Mouse (Mus musculus): ENCODE measurements around the gene Nlrc3.
"Not testable (repeated sequence)": the region's sequence is repeated elsewhere in the genome, so short reads cannot be mapped to it uniquely, and the experiment has no call there.

The Nlrc3 gene

DNA sequence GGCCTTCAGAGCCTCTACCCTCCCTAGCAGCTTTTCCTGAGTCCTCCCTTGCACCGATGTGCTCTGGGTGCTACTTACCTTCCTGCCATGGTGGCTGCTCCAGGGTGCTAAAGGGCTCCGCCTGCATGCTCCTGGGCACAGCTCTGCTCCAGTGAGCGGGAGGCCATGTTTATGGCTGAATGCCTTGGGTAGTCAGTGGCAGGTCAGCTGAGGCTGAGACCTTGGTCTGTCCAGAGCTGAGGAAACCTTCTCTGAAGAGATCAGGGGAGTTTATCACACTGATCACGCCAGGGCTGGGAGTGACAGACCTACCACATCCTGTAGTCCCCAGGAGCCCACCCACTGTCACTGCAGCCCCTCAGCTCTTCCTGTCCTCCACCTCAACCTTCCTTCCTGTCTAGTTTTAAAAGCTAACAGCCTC lies at the start of gene Nlrc3:
Nlrc3 (minus strand) TSS at position 382 of the 421 bp plus-strand sequence.
- peak; percentile 11 for DNase-seq

DNA sequence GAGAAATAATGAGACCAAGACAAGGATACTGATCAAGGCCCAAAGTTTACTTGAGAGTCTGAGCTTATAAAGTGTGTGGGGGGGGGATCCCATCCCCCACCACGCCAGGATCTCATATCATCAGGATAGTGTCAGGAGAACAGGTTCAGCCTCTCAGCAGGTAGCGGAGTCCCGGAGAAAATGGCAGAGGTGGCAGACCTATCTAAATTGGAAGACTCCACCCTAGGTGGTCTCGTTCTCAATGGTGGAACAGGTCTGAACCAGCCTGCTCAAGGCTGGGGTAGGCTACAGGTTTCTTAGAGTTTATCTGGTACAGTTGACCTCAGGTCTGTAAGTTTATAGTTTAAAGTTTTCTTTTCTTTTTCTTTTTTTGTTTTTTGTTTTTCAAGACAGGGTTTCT lies 46.3 kb upstream of the Nlrc3 start:
- DNase-seq: no peak

DNA sequence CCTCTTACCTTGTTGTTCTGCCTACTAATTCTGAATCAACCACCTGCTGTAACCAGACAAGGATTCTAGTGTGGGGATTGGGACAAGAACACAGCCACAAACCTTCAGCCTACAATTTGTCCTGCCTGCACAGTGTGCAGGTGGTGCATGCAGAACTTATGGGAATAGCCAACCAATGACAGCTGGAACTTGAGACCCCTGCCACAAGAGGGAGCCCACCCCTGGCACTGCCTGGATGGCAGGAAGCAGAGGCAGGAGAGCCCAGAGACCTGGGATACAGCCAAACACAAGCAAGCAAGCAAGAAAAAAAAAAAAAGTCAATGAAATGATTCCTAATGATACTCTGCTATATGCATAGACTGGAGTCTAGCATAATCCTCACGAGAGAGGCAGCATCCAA lies 44.8 kb upstream of the Nlrc3 start:
- no peak for DNase-seq

DNA sequence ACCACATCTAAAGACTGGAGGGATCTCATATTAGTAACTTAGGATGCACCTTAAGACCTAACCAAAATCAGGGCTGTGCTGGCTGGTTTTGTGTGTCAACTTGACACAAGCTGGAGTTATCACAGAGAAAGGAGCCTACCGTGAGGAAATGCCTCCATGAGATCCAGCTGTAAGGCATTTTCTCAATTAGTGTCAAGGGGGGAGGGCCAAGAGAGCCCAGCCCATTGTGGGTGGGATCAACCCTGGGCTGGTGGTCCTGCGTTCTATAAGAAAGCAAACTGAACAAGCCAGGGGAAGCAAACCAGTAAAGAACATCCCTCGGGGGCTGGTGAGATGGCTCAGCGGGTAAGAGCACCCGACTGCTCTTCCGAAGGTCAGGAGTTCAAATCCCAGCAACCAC lies 41.0 kb upstream of the Nlrc3 start:
- not testable (repeated sequence) for DNase-seq

DNA sequence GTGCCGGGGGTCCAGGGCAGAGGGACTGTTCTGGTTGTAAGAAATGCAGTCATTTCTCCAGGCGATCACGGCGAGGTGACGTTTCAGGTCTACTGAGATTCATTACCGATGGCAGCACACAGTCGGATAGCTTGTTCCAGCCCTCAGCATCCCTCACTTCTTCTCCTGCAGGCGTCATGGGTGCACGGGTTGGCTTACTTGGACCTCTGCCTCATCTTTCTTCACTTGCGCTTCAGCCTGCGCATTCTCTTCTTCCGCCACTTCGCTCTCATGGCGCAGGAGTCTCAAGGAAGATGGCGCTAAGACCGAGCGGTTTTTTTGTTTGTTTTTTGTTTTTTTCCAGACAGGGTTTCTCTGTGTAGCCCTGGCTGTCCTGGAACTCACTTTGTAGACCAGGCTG lies 40.4 kb upstream of the Nlrc3 start:
- not testable (repeated sequence) for DNase-seq

DNA sequence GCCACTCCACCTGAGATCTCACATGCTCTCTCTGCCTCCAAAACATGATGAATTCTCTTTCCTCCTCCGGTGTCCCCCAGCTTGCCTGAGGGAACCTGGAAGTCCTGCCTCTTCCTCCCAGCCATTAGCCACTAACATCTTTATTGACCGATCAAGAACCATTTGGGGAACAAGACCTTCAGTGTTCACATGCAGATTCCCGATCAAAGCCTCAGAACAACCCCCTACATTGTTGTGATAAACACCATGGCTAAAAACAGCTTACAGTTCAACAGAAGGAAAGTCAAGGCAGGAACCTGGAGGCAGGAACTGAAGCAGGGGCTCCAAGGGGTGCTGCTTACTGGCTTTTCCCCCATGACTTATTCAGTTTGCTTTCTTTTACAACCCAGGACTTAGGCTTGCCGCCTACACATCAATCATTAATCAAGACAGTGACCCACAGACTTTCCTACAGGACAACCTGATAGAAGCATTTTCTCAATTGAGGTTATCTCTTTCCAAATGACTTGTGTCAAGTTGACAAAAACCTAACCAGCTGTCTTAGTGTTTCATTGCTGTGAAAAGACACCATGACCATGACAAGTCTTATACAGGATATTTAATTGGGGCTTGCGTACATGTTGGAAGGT lies 37.7 kb upstream of the Nlrc3 start:
- DNase-seq: no peak

DNA sequence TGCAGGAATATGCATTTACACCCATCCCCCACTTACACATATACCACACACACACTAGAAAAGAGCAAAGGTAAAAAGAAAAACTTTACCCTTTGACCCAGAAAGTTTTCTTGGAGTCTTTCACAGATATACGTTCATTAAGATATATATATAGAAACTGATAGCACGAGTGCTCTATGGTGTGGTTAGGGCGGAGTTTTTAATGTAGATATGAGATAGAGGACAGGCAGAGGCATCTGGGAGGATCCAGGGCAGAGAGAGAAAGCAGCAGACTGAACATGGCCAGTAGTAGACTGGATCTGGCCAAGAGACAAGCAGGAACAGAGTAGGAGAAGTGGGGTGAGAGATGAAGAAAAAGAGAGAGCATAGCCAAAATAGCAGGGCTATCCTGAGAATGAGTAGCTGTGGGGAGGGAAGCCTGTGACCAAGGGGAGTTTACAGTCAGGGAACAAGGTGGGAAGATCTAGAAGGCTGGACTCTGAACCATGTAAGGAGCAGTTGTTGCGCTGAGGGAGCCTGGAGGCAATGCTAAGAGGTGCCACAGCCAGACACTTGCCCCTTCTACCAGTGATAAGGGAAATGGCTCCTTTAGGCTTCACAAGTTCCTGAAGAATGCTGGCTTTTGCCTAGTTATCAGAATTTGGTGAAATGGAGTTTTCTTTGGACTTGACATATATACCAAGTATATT lies 36.6 kb upstream of the Nlrc3 start:
- DNase-seq: no peak

DNA sequence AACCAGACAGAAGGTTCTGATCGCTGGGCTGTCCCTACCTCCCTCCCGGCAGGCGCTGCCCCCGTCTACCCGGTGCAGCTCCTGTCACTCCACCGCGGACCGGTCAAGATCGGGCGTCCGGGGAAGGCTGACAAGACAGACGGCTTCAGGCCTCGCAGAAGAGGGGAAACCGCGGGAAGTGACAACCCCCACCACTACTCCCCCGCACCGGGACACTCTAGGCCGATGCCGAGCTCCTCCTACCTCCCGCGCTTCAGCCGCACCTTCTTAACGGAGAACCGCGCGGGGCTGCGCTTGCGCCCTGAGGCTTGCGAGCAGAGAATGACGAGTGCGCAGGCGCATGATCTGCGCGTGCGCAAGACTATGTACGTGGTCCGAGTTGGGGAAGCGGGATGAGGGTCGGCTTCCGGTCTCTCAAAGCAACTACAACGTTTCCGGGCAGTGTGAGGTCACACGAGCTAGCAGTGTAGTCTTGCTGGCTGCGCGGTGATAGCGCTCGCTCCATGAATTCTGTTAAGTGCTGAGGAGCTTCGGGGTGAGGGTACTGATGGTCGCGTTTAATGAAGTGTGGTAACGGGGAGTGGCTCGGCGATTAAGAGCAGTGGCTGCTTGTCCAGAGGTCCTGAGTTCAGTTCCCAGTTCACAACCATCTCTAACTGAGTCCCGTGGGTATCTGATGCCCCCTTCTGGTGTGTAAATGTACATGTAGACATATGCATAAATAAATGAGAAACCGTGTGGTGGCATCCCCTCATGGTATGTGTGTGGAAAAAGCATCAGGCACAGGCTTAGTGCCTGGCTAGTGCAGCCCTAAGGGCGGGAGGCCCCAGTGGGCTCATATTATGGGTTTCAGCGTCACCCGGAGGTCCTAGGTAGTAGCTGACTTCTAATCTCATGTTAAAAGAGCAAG lies 27.3 kb upstream of the Nlrc3 start, which contains the start of gene Slx4:
Slx4 (minus strand) TSS at position 282 of the 910 bp plus-strand sequence.
- DNase-seq: peak; percentile 94

DNA sequence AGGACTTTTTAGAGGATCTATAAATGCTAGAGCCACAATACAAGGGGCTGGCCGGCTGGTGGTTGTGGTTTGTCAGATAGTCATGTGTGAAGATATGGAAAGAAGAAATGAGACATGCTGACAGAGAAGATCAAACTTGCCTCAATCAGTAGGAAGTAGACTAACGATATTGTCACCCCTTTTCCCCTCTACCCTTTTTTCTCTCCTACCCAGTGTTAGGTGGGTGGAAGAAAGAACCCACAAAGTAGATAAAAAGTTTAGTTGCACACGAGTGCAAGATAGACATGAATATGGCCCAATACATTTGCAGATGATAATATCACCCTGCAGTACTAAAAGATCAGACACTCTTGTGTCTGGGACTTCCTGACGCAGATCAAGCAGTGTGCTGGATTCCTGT lies 12.0 kb upstream of the Nlrc3 start:
- DNase-seq: no peak

DNA sequence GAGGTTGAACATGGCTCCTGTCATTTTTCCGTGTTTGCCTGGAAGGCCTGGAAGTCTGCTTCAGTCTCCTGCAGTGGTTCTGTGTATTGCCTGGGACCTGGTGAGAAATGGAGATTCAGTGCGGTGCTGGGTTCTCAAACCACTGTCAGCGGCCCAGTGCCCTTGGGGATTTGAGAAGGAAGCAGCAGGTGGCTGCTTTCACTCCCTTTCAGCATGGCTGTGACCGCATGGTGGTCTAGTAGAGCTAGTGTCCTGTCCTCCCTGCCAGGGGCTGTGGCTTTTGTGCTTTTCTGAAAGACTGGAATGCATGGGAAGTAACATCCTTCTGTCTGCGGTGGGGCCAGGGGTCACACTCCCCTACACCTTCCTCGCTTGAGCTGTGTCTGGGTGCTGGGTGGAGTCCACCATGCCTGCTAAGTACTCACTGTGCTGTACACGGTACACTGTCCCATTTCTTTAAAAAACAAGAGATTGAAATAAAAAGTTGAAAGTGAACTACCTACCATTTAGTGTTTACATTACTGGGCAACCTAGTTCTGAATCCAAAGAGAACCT lies 6.8 kb upstream of the Nlrc3 start:
- no peak for DNase-seq

DNA sequence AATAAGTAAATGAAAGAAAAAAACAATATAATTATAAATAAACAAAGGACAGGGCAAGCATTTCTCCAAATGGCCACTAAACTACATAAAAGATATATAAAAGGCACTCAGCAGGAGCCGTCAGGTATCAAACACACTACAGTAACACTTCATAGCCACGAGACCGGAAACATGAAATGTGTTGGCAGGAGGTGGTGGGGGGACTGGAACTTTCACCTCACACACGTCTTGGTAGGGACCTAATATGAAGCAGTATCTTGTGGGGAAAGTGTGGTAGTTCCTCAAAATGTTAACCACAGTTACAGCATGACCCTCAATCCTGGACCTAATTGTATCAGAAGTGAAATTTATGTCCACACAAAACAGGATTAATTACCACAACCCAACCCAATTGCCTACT lies 5.7 kb upstream of the Nlrc3 start:
- no peak for DNase-seq

DNA sequence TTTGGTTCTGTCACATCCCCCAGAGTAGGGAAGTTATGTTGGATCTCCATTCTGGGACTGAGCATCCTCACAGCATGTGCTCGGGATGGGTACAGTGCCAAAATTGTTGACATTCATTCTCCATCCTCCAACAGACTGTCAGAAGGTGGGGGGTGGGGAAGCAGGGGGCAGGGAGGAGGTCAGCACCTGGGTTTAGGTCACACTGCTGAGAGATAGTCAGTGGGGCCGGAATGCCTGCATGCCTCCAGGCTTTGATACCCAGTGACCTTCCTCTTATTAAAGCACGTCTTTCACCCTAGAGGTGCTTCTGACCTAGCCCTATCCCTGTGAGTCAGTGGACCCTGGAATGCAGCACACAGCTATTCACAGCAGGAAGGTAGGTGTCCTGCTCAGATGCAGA lies 280 bp upstream of the Nlrc3 start:
- no peak for DNase-seq

DNA sequence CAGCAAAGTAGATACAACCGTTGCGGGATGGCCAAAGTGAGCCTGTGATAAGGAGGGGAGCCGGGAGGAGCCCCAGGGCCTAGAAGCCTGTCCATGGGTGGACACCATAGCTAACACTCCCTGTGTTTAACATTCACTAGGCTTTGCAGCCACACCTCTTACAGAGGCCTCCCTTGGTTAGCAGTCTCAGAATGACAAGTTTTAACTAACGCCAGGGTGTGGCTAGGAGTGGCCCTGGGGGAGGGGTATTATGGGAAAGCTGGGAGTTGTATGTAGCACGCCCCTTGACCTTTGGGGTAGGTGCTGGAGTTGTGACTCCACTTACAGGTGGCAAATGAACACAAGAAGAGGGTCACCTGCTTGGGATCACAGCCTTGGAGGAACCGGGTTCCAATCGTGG lies 774 bp downstream of the Nlrc3 start:
- DNase-seq: no peak

DNA sequence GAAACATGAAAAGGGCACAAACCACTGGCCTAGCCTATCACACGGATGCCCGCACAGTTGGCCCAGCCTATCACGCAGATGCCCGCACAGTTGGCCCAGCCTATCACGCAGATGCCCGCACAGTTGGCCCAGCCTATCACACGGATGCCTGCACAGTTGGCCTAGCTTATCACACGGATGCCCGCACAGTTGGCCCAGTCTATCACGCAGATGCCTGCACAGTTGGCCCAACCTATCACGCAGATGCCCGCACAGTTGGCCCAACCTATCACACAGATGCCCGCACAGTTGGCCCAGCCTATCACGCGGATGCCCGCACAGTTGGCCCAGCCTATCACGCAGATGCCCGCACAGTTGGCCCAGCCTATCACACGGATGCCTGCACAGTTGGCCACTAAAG lies 2.0 kb downstream of the Nlrc3 start:
- not testable (repeated sequence) for DNase-seq

DNA sequence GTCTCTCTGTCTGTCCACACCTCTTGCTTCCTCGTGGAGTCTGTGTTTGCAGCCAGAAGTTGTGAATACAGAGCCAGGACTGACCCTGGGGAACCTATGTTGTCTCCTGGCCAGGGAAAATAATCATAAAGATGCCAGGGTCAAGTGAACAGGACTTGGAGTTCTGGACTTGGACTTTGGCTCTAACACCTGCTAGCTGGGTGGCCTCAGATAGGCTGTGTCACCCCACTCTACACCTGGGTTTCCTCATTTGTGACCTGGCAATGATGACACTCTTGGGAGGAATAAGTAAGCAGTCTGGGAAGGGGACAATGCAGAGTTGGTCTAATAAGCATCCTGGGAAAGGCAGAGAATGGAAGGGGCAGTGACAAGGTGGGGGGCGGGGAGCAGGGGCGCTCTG lies 10.9 kb downstream of the Nlrc3 start:
- DNase-seq: no peak

DNA sequence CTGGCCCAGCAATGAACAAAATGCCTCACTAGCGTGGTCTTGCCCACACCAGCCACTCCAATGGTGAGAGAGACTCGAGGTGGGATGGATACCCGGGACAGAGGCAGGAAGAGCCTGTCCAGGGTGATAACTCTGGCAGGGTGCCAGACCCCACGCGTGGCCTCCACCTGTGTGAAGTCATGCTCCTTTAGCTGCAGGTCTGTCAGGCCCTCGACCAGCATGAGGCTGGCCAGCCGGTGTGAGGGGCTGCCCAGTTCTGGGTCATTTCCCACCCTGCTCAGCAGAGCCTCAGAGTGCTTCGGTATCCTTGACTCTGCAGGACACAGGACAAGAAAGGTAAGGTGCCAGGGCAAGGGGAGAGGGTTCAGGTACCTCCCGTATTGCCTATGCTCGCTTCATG lies 11.4 kb downstream of the Nlrc3 start:
- no peak for DNase-seq

DNA sequence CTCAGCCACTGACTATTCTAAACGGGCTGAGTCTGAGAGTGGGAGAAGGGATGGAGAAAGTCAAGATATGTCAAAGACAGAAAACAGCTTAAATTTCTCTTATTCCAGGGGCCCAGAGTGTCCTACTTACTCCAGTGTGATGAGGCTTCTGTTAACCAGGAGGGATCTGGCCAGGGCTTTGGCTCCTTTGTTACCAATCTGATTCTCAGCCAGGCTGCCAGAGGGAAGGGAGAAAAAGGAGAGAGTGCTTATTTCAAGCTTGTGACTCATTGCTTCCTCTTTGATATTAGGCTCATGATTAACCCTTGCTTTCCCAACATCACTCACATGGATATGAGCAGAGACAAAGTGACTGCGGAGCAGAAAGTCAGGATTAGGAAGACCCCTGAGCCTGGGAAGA lies 17.2 kb downstream of the Nlrc3 start:
- DNase-seq: no peak

DNA sequence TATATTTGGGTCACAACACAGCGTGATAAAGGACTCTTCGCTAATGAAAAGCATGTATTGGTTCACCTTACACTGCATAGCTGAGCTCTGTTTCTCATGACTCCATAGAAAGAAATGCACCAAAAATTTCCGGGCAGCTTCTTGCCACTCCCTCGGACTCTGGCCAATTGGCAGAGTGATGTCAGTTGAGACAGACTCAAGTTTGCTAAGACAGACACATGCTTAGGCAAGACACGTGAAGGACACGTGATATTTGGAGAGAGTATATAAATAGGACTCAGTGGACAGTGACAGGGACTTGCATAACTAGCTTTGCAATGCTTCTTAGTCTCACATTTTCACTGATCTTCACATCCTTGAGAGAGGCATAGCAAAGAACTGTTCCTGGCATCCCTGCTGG lies 20.1 kb downstream of the Nlrc3 start:
- peak; percentile 55 for DNase-seq

DNA sequence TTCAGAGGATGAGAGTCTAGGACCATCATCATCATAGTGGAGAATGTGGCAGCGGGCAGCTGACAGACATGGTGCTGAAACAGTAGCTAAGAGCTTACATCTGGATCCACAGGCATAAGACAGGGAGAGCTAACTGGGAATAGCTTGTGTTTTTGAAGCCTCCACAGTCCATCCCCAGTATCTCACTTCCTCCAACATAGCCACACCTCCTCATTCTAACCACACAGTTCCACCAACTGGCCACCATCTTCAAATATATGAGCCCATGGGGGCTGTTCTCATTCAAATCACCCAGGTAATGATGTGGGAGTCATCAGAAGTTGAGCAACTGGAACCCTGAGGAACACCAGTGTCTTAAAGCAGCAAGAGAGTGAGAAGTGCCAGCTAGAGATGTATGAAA lies 25.3 kb downstream of the Nlrc3 start:
- DNase-seq: no peak

DNA sequence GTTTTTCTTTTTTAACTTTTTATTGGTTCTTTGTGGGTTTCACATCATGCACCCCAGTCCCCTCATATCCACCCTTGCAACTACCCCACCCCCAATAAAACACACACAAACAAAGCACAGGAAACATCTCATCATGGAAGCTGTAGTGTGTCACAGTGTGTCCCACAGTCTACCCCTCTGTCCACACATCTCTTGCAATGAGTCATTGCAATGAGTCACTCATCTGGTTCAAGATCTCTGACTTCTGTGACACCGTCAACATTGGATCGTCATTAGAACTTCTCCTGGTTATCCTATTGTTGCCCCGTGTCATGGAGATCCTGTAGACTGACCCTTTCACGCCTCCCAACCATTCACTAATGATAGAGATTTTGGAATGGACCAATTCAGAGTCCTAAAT lies 41.7 kb downstream of the Nlrc3 start:
- DNase-seq: no peak

DNA sequence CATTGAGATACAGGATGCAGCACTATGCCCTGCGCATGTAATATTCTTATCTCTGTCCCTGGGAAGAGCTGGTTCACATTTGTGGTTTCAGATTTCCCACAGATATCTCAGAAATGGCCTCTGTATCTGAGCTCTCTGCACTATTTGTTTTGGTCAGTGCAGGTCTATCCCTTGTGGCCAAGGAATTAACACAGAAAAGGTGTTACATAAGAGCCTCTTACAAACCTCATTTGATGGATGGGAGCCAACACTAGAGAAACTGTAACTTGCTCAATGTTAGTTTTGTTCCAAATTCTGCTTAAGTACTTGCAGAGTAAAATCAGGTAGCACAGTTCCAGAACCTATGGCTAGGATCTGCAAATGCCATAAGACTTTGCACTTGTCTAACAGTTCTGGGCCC lies 42.3 kb downstream of the Nlrc3 start:
- peak; percentile 10 for DNase-seq

DNA sequence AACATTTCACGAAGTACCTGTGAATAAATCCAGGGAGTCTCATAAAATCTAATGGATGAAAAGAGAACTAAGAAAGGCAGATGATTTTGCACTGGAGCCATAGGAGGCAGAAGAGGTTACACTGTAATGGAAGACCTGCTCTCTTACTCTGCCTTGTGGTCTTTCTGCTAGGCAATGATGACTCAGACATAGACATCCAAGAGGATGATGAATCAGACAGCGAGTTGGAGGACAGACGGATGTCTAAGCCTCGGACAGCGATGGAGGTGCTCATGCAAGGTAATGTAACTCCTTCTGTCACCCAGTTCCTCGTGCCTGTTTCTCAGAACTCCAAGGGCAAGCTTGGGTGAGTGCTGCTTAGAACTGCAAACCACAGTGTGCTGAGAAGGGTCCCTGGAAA lies 42.9 kb downstream of the Nlrc3 start:
- no peak for DNase-seq

DNA sequence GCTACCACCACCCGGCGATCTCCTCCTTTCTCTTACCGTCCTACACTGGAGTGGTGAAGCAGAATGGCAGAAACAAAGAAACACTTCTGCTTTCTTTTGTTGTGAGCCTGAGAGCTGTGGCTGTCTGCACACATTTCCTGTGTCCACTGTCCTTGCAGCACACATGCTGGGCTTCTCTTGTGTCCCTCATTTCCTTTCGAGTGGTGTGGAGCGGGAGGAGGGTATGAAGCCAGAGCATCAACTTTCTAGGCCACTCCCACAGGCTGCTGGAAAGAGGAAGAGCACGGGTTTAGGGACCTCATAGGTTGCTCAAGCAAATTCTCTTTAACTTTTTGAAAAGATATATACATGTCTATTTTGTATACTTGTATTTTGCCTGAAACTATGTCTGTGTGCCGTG lies 47.3 kb downstream of the Nlrc3 start:
- DNase-seq: no peak

DNA sequence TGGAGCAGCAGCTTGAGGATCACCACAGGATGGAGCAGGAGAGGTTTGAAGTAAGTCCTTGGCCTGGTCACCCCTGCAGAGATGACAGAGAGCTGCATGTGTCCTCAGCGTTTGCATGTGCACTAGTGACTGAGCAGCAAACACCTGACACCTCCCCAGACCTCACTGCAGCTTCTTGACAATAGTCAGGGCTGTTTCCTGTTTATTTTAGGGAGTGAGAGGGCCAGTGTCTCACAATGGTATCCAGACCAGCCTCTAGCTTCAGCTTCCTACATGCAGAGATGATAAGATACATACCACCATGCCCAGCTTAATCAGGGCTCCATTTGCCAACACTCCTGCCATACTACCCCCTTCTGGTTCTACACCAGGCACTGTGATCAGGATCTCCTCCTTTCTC lies 47.9 kb downstream of the Nlrc3 start:
- no peak for DNase-seq

Data from lung, postnatal 14 days (tissue).